Mouse (Mus musculus) thymus, adult 2 months (tissue): ENCODE measurements around the gene Exosc9. TPM values are rescaled to one million over a fixed set of nuclear protein-coding genes. Genes with fewer than 3 reads are reported as not detected.
A peak's percentile ranks its signal among the peaks of the same experiment; 100 is the strongest.

Source experiments
- DNase-seq: peaks from one replicate; pipeline ENCODE4 v3.0.0; 2021
- H3K27ac ChIP-seq: fragments of 200-500 bp; 2 replicates; pipeline ENCODE4 v1.5.1; 2012; ENCODE audit warnings: low read length, control low read depth; ENCODE audit not compliant: control insufficient read depth, insufficient read depth
- H3K27me3 ChIP-seq: fragments of 200-500 bp; 2 replicates; pipeline ENCODE4 v1.6.1; 2012; ENCODE audit warnings: mild to moderate bottlenecking, low read length, moderate library complexity, mixed read lengths; ENCODE audit not compliant: control insufficient read depth, insufficient read depth
- H3K36me3 ChIP-seq: fragments of 200-500 bp; 2 replicates; pipeline ENCODE4 v1.6.1; 2012; ENCODE audit warnings: mild to moderate bottlenecking, low read length, moderate library complexity; ENCODE audit not compliant: control insufficient read depth, insufficient read depth
- H3K4me1 ChIP-seq: fragments of 200-500 bp; replicated peaks from 2 replicates; pipeline ENCODE4 v1.6.1; 2012; ENCODE audit warnings: low read length; ENCODE audit not compliant: control insufficient read depth, insufficient read depth
- H3K4me3 ChIP-seq: fragments of 200-500 bp; 2 replicates; pipeline ENCODE4 v1.5.1; 2012; ENCODE audit warnings: mild to moderate bottlenecking, low read length, control low read depth, moderate library complexity; ENCODE audit not compliant: control insufficient read depth, insufficient read depth
- CTCF ChIP-seq: fragments of 200-500 bp; IDR thresholded peaks from 2 replicates; pipeline ENCODE4 v1.5.1; 2012; ENCODE audit warnings: mild to moderate bottlenecking, control low read depth, low read length, moderate library complexity, borderline replicate concordance; ENCODE audit not compliant: control insufficient read depth, poor library complexity, insufficient read depth; ENCODE audit errors: extremely low read depth
- POLR2A ChIP-seq: fragments of 200-500 bp; IDR thresholded peaks from 2 replicates; pipeline ENCODE4 v1.6.1; 2012; ENCODE audit warnings: mild to moderate bottlenecking, low read length, control low read depth, moderate library complexity; ENCODE audit not compliant: control insufficient read depth, poor library complexity, insufficient read depth; ENCODE audit errors: extremely low read depth
- WGBS: fragments of 180-500 bp; shearing (Covaris S2); methylation state at CpG from one replicate; pipeline ENCODE4 v1.1.7; 2018; 5-methylcytosine and 5-hydroxymethylcytosine counted together
- polyA plus RNA-seq: library from polyadenylated mRNA; depleted of rRNA; stranded (reverse); fragments of >200 nt; gene quantifications from 2 replicates; pipeline ENCODE4 v1.2.3, GENCODE M21; 2012

The Exosc9 gene
- polyA plus RNA-seq, 1 experiment, result 11.4 TPM

DNA sequence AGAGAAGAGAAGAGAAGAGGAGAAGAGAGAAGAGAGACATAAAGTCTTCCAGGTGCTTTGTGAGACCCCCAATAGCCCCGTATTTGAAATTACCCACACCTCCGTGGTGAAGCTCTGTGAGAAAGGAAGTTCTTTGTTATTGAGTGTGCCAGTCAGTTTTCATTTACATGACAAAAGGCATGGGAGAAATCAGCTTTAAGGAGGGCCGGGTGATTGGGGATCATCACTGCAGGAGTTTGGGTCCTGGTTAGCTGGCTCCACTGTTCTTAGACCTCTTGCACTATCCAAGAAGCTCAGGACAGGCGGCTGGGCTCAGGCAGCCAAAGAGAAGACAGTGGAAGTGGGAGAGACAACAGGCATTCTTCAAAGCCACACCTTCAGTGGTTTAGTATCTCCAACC lies 30.3 kb upstream of the Exosc9 start:
- no peaks in the 10 kb centered on the region for H3K36me3 ChIP-seq
- 39% methylated on average over 4 of the region's 4 CpGs for WGBS
- TF ChIP-seq CTCF (no peak), POLR2A (no peak)

DNA sequence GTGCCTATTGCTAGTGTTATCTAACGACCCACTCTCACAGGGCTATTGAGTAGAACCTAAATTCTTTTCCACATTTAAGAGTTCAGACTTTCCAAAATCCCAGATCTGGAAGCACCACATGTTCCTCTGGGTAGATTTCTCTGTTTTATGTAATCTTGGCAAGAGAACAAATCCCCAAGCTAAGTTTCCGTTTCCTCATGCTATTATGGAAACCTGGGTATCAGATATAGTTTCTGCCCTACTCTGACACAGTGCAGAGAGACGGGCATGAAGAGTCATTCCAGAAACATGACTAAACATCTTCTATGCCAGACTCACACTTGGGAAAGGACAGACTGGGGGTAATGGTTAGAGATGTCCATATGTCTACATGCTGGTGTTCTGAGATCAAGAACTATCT lies 27.9 kb upstream of the Exosc9 start:
- Histone ChIP-seq H3K4me1 (no peaks in the 10 kb centered on the region), H3K27ac (no peak overlapping the region), H3K4me3 (no peak overlapping the region), H3K27me3 (peaks cover 5% of the 10 kb centered on the region; the same call in 1 of the 2 replicates), H3K36me3 (no peaks in the 10 kb centered on the region)
- DNase-seq, result no peak
- TF ChIP-seq CTCF (no peak), POLR2A (no peak)
- WGBS, result 84% methylated on average over 3 of the region's 3 CpGs

More for the DNA sequence above, 30.3 kb upstream of the Exosc9 start:
- no peak overlapping the region for H3K27ac ChIP-seq
- no peak overlapping the region for H3K4me3 ChIP-seq
- no peaks in the 10 kb centered on the region for H3K4me1 ChIP-seq
- H3K27me3 ChIP-seq, result peaks cover 5% of the 10 kb centered on the region; the same call in 1 of the 2 replicates
- no peak for DNase-seq

DNA sequence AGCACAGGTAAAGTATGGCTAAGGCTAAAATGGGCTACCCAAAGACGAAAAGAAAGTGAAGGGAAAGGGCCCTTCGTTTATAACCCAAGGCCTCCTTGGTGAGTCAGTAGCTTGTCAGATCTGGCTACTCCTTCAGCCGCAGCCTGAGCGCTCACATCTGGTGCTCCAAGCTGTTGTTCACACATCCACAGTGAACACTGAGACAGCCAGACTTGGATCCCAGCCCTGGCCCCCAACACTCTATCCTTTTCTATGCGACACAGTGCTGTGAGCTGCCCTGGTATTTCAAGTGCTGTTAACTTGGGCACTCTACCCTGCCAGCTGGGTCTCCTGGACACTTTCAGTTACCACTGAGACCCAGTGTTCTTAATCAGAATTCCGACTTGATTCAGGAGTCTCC lies 22.1 kb upstream of the Exosc9 start:
- Histone ChIP-seq H3K36me3 (no peaks in the 10 kb centered on the region), H3K4me3 (no peak overlapping the region), H3K27ac (no peak overlapping the region), H3K27me3 (no peaks in the 10 kb centered on the region; the same call in 1 of the 2 replicates), H3K4me1 (no peaks in the 10 kb centered on the region)
- no peak for DNase-seq
- TF ChIP-seq CTCF (no peak), POLR2A (no peak)
- 98% methylated on average over 6 of the region's 6 CpGs for WGBS

DNA sequence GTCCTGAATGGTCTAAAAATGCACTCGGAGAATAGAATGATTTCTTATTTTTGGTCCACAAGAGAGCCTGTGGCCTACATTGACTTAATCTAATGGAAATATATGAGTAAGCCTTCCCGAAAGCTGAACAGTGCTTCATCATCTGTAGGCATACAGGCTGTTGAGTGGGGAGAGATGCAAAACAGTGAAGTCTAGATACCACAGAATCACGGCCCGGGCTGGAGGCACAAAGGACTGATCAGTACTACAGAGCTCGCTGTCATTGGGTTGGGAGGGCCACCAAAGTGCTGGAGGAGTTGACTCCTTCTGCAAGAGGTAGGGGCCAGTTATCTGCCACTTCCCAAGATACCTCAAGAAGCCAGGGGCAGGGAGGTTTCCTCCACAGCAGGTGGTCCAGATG lies 21.6 kb upstream of the Exosc9 start:
- Histone ChIP-seq H3K4me3 (no peak overlapping the region), H3K27ac (no peak overlapping the region), H3K27me3 (no peaks in the 10 kb centered on the region; the same call in 1 of the 2 replicates), H3K4me1 (no peaks in the 10 kb centered on the region), H3K36me3 (no peaks in the 10 kb centered on the region)
- 97% methylated on average over 5 of the region's 5 CpGs for WGBS
- no peak for TF ChIP-seq CTCF
- TF ChIP-seq POLR2A, result no peak
- no peak for DNase-seq

DNA sequence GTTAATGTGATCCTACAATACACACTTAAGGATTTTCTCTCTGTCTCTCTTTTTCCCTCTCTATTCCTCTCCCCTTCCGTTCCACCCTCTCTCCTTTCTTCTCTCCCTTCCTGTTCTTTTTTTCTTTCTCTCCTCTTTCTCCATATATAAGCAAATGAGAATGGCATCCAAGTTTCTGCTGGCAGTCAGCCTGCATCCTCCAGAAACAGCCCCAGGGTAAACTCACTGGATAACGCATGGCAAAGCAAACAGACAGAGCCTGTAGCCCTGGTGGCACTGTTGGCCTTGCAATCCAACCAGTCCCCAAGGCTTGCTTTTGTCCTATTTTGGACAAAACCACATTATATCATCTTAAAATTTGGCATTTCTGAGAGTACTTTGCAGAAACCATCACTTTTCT lies 21.2 kb upstream of the Exosc9 start:
- H3K36me3 ChIP-seq, result no peaks in the 10 kb centered on the region
- DNase-seq, result no peak
- no peak overlapping the region for H3K4me3 ChIP-seq
- H3K27me3 ChIP-seq, result no peaks in the 10 kb centered on the region; the same call in 1 of the 2 replicates
- TF ChIP-seq CTCF (no peak), POLR2A (no peak)
- 92% methylated on average over 2 of the region's 2 CpGs for WGBS
- no peak overlapping the region for H3K27ac ChIP-seq
- no peaks in the 10 kb centered on the region for H3K4me1 ChIP-seq

DNA sequence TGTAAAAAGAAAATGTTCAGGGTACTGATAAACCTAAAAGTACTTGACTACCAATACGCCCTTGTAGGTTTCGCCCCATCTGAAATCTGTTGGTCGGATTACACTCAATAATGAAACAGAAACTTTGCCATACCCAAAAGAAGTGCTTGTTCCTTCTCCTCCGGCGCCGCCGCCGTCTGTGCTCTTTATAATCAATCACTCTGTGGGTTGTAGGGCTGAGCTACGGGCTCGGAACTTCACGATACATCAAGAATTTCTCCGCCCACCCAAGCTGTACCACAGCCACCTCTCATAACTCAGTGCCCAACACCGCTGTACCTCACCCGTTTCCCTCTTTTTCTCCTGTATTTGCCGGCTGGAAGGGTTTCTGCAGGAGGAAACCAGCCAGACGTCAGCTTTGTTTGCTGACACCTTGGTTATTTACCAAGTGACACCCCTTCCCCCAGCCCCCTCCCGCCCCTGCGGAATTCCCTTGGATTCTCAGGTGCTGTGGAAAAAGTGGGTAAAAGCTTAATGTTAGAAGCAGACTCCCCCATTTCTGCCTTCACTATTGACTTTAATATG lies 20.3 kb upstream of the Exosc9 start:
- no peak for TF ChIP-seq CTCF
- TF ChIP-seq POLR2A, result no peak
- Histone ChIP-seq H3K4me1 (no peaks in the 10 kb centered on the region), H3K36me3 (no peaks in the 10 kb centered on the region), H3K4me3 (0 out of 2 replicates have a peak overlapping the region, but pooled peaks have one; percentile 4), H3K27ac (no peak overlapping the region), H3K27me3 (no peaks in the 10 kb centered on the region; the same call in 1 of the 2 replicates)
- WGBS, result 5% methylated on average over 18 of the region's 18 CpGs
- no peak for DNase-seq
